7 mouse cellular contexts compared by ENCODE assay signal in the genomic region with DNA sequence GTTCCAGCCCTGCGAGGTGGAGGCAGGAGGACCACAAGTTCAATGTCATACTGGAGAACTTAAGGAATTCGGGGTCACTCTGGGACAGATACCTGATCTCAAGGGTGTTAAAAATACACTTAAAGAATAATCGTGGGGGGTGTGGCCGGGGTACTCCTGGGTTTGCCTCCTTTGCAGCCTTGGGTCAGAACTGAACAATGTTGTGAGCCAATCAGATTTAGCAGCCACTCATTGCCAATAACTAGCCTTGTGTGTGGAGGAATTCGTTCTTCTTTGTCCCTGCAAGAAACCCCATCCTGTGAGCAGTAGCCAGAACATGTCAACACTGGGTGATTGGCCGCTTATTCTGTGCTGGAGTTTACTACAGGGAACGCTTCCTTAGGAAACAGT. TPM values are rescaled to one million over a fixed set of nuclear protein-coding genes. Genes with fewer than 3 reads are reported as not detected.
DNase-seq lines count a peak whose midpoint lies in the region; ATAC-seq and TF ChIP-seq lines count a peak whose summit lies in the region.

No protein-coding gene starts in this region.

- peak; percentile 30; the same call in 1 of the 2 replicates for ATAC-seq in lung, embryonic 14.5 days (ENCODE audit: insufficient read depth)
- peak; percentile 50 for ATAC-seq in hindbrain, embryonic 14.5 days (ENCODE audit: low FRiP score)
- ATAC-seq in midbrain, embryonic 14.5 days (ENCODE audit: low FRiP score, low TSS enrichment) = no peak

- no peaks in the 10 kb centered on the region for H3K27me3 ChIP-seq in lung, embryonic 14.5 days (ENCODE audit: insufficient read depth, low read length)
- no peaks in the 10 kb centered on the region for H3K27me3 ChIP-seq in embryonic facial prominence, embryonic 10.5 days (replicated peaks; ENCODE audit: low read depth, poor library complexity, severe bottlenecking)
- no peaks in the 10 kb centered on the region for H3K27me3 ChIP-seq in hindbrain, embryonic 14.5 days (ENCODE audit: control insufficient read depth, insufficient read depth, low read length)
- no peaks in the 10 kb centered on the region for H3K27me3 ChIP-seq in midbrain, embryonic 14.5 days (ENCODE audit: control insufficient read depth, insufficient read depth, low read length)

- WGBS in lung, embryonic 14.5 days = 4% methylated on average over 7 of the region's 7 CpGs
- 2% methylated on average over 7 of the region's 7 CpGs for WGBS in embryonic facial prominence, embryonic 10.5 days
- WGBS in hindbrain, embryonic 14.5 days = 4% methylated on average over 7 of the region's 7 CpGs
- WGBS in midbrain, embryonic 14.5 days = 4% methylated on average over 7 of the region's 7 CpGs

- H3K9me3 ChIP-seq in lung, embryonic 14.5 days (ENCODE audit: low read depth, low read length) = no peaks in the 10 kb centered on the region
- no peaks in the 10 kb centered on the region for H3K9me3 ChIP-seq in embryonic facial prominence, embryonic 10.5 days
- no peaks in the 10 kb centered on the region for H3K9me3 ChIP-seq in hindbrain, embryonic 14.5 days (ENCODE audit: control insufficient read depth, low read length)
- H3K9me3 ChIP-seq in midbrain, embryonic 14.5 days (ENCODE audit: control insufficient read depth, low read length) = no peaks in the 10 kb centered on the region

- H3K4me2 ChIP-seq in lung, embryonic 14.5 days = peak overlapping the region; percentile 71
- H3K4me2 ChIP-seq in hindbrain, embryonic 14.5 days (replicated peaks) = peak overlapping the region; percentile 71
- H3K4me2 ChIP-seq in midbrain, embryonic 14.5 days (ENCODE audit: low read length) = peak overlapping the region; percentile 81

- TF ChIP-seq CTCF in lung, embryonic 14.5 days (IDR thresholded peaks at IDR 0.05; ENCODE audit: low read depth) = no peak

- peak overlapping the region; percentile 76 for H3K9ac ChIP-seq in lung, embryonic 14.5 days
- H3K9ac ChIP-seq in hindbrain, embryonic 14.5 days = peak overlapping the region; percentile 74
- H3K9ac ChIP-seq in midbrain, embryonic 14.5 days (replicated peaks; ENCODE audit: low read length) = peak overlapping the region; percentile 82

- H3K36me3 ChIP-seq in lung, embryonic 14.5 days (ENCODE audit: insufficient read depth) = no peaks in the 10 kb centered on the region
- no peaks in the 10 kb centered on the region for H3K36me3 ChIP-seq in embryonic facial prominence, embryonic 10.5 days (replicated peaks)
- peaks cover 3% of the 10 kb centered on the region; the same call in 1 of the 2 replicates for H3K36me3 ChIP-seq in hindbrain, embryonic 14.5 days (replicated peaks; ENCODE audit: control insufficient read depth, insufficient read depth)
- H3K36me3 ChIP-seq in midbrain, embryonic 14.5 days (ENCODE audit: control insufficient read depth, insufficient read depth, low read length) = no peaks in the 10 kb centered on the region; the same call in 1 of the 2 replicates

- H3K27ac ChIP-seq in lung, embryonic 14.5 days (ENCODE audit: low read depth) = no peak overlapping the region
- H3K27ac ChIP-seq in embryonic facial prominence, embryonic 10.5 days (replicated peaks) = peak overlapping the region; percentile 77
- H3K27ac ChIP-seq in hindbrain, embryonic 14.5 days = 0 out of 2 replicates have a peak overlapping the region, but pooled peaks have one; percentile 48
- H3K27ac ChIP-seq in midbrain, embryonic 14.5 days (replicated peaks; ENCODE audit: low read depth, low read length) = peak overlapping the region; percentile 68

- H3K4me3 ChIP-seq in lung, embryonic 14.5 days (ENCODE audit: low read depth, low read length) = peak overlapping the region; percentile 74
- H3K4me3 ChIP-seq in embryonic facial prominence, embryonic 10.5 days = peak overlapping the region; percentile 82
- H3K4me3 ChIP-seq in hindbrain, embryonic 14.5 days (replicated peaks; ENCODE audit: low read length) = peak overlapping the region; percentile 73
- peak overlapping the region; percentile 77 for H3K4me3 ChIP-seq in midbrain, embryonic 14.5 days (replicated peaks; ENCODE audit: low read depth, low read length)

- H3K4me1 ChIP-seq in lung, embryonic 14.5 days (ENCODE audit: insufficient read depth) = no peaks in the 10 kb centered on the region
- peaks cover 13% of the 10 kb centered on the region for H3K4me1 ChIP-seq in embryonic facial prominence, embryonic 10.5 days
- H3K4me1 ChIP-seq in hindbrain, embryonic 14.5 days (replicated peaks; ENCODE audit: control insufficient read depth, insufficient read depth, low read length) = peaks cover 6% of the 10 kb centered on the region; the same call in 1 of the 2 replicates
- peaks cover 4% of the 10 kb centered on the region; the same call in 1 of the 2 replicates for H3K4me1 ChIP-seq in midbrain, embryonic 14.5 days (ENCODE audit: control insufficient read depth, insufficient read depth, low read length)

- DNase-seq in lung, embryonic 14.5 days = peak; percentile 42
- DNase-seq in lung, postnatal 10 days = no peak
- no peak for DNase-seq in embryonic facial prominence, embryonic 10.5 days (ENCODE audit: low spot score)
- DNase-seq in hindbrain, embryonic 14.5 days (ENCODE audit: low spot score) = no peak
- no peak for DNase-seq in midbrain, embryonic 14.5 days
- DNase-seq in right cerebral cortex, postnatal 25 days = no peak
- no peak for DNase-seq in cerebellum, adult 9-10 months

RNA-seq across cellular contexts. Expression of a gene that starts 3.0 kb away (rescaled TPM):
- 20.8 and 25.3 TPM in 2 replicates for polyA plus RNA-seq in lung, embryonic 14.5 days (2014; fragmentation: Nextera tagmentation; extraction: Ambion mirVana)
- 7.8 and 9.0 TPM in 2 replicates for polyA plus RNA-seq in embryonic facial prominence, embryonic 10.5 days (2016; fragmentation: Nextera tagmentation; extraction: Ambion mirVana)
- polyA plus RNA-seq in hindbrain, embryonic 14.5 days (2014; fragmentation: Nextera tagmentation; extraction: Ambion mirVana) = 24.4 and 26.3 TPM in 2 replicates
- 16.5 and 19.7 TPM in 2 replicates for polyA plus RNA-seq in midbrain, embryonic 14.5 days (2014; fragmentation: Nextera tagmentation; extraction: Ambion mirVana)

RNA-seq across cellular contexts. Expression of a gene that starts 58.5 kb away (rescaled TPM):
- 1.2 and 1.9 TPM in 2 replicates for polyA plus RNA-seq in lung, embryonic 14.5 days (2014; fragmentation: Nextera tagmentation; extraction: Ambion mirVana)
- 2.6 and 2.7 TPM in 2 replicates for polyA plus RNA-seq in embryonic facial prominence, embryonic 10.5 days (2016; fragmentation: Nextera tagmentation; extraction: Ambion mirVana)
- polyA plus RNA-seq in hindbrain, embryonic 14.5 days (2014; fragmentation: Nextera tagmentation; extraction: Ambion mirVana) = 1.8 and 2.0 TPM in 2 replicates
- 1.1 and 1.3 TPM in 2 replicates for polyA plus RNA-seq in midbrain, embryonic 14.5 days (2014; fragmentation: Nextera tagmentation; extraction: Ambion mirVana)
